Mouse (Mus musculus) embryo, embryonic 11 days (tissue): ENCODE measurements around the gene Sidt1.

Experiments
- DNase-seq: peaks from one replicate; pipeline ENCODE4 v3.0.0-alpha.2; 2015

Sidt1 gene

DNA sequence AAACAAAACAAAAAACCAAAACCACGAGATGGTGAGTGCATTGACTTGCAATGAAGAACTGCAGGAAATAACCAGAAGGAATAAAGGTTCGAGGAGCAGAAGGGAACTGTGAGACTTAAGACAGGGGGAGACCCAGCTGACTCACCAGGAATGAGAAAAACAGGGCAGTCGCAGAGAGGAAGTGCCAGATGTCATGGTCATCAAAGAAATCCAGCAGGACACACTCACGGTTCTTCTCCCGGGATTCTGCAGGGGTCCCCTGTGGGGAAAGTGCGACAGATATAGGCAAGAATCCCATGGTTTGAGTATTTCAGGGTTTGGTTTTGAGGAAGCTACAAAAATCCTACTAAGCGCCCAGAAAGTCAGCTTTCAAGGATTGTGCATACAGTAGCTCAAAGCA lies 89.7 kb downstream of the Sidt1 start:
- DNase-seq: no peak

- peak; percentile 85 for DNase-seq
These were observed 90.4 kb downstream of the Sidt1 start for GRCm38 (mm10) chr16:44242633-44243032.

DNA sequence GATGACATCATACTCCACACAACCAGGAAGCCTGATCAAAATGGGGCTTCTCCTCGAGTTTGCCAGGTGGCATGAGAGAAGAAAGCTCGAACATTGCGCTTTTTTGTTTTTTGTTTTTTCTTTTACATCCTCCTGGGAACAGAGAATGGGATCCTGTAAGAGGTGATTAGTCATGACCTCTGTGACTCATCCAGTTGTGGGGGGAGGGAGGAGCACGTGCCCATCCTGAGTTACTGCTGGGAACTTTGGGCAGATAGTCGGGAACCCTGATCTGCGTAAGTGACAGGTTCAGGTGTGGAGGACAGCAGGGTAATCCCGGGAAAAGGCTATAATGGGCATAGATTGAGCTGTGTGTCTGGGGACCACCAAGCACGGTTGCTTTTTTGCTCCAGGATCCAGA lies 92.6 kb downstream of the Sidt1 start:
- no peak for DNase-seq

- no peak for DNase-seq
These were observed 94.1 kb downstream of the Sidt1 start for GRCm38 (mm10) chr16:44238835-44239263.

- DNase-seq: no peak
These were observed 95.2 kb downstream of the Sidt1 start for GRCm38 (mm10) chr16:44237836-44238235.

DNA sequence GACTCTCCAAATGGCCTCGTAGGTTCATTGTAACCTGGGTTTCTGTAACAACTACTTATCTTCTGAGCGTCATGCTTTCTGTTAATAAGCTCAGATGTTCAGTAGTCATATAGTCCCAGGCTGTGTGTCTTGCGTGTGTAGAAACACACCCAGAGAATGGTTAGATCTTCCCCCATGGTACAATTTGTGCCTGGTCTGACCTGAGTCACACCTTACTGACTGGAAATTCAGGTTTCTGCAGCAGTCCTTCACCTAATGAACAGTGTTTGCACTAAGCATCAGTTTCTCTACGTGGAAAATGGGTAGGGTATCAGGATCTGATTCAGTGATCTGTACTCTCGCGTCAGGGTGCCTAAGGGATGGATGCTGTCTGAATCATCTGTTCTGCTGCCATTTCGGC lies 100.0 kb downstream of the Sidt1 start:
- DNase-seq: no peak

DNA sequence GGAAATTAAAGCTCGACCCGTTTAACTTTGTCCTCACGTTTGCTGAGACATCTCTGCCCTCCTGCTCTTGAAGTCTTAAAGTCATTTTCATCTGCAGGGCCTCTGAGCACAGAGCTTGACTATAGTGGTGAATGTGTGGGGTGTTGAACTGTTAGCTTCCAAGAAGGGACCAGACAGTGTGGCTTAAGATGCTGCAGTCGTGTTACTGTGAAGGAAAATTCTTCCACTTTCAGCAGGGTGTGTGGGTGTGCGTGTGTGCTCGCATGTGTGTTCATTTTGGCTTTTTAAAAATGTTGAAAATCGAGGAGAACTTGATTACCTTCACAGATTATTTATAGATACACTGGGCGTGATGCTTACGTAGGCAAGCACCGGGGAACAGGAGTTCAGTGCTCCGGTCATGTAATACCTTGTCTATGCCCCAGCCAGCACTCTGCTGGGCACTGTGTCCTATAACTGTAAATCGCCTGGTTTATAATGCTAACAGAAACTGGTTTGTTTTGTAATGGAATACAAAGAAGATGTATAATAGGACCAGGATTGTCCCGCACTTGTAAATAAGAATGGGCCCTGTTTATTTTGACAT lies 106.2 kb downstream of the Sidt1 start:
- no peak for DNase-seq

DNA sequence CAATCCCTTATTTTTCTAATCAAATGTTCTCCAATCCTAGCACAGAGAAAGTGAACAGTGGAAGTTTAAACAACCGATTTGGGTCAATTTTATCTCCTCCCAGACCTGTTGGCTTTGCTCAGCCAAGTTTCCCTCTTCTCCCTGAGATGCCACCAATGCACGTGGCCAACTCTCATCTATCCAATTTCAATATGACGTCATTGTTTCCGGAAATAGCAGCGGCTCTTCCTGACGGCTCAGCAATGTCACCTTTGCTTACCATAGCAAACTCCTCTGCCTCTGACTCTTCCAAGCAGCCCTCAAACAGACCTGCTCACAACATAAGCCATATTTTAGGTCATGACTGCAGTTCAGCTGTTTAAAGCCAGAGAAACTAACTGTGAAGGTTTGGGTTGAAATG lies 111.5 kb downstream of the Sidt1 start:
- DNase-seq: no peak

DNA sequence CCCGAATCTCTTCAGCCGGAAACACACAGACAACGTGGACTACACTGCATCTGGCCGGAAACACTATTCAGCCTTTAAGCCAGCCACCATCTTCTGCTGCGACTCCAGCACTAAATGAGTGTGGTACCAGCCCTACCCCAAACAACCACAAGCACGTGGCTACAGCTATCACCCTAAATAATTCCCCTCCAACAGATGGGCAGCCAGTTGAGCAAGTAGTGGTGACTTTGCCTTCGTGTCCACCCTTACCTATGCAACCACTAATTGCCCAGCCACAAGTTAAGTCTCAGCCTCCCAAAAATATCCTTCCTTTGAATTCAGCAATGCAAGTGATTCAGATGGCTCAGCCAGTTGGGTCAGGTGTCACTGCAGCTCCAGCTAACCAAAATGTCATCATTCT lies 116.6 kb downstream of the Sidt1 start:
- DNase-seq: no peak

DNA sequence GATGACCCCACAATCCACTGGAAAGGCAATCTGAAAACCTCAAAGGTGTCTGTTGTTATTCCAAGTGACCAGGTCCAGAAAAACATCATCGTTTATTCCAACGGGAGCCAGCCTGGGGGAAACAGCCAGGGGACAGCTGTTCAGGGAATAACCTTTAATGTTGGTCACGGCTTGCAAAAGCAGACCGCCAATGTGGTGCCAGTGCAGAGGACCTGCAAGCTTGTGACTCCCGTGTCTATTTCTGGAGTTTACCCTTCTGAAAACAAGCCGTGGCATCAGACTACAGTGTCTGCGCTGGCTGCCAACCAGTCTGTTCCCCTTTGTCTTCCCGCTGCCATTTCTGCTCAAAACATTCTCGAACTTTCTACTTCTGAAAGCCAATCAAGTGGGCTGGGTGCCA lies 117.5 kb downstream of the Sidt1 start:
- no peak for DNase-seq

- DNase-seq: no peak
These were observed 120.3 kb downstream of the Sidt1 start for GRCm38 (mm10) chr16:44212703-44213102.

GRCm38 (mm10) chr16:44211054-44211414 lies 122.0 kb downstream of the Sidt1 start:
- DNase-seq: no peak

- no peak for DNase-seq
These were observed 122.6 kb downstream of the Sidt1 start for GRCm38 (mm10) chr16:44210156-44211053.

GRCm38 (mm10) chr16:44205973-44206372 lies 127.0 kb downstream of the Sidt1 start:
- DNase-seq: no peak

DNA sequence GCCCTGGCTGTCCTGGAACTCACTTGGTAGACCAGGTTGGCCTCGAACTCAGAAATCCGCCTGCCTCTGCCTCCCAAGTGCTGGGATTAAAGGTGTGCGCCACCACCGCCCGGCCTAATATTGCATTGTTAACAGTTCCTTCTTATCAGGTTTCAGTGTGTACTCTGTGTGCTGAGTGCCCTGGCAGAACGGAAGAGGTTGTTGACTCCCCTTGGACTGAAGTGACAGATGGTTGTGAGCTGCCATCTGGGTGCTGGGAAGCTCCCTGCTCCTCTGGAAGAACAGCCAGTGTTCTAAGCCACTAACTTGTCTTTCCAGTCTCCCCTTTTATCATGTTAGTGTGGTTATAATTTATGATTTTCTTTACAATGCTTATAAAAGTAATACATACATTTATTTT lies 128.7 kb downstream of the Sidt1 start:
- DNase-seq: no peak

DNA sequence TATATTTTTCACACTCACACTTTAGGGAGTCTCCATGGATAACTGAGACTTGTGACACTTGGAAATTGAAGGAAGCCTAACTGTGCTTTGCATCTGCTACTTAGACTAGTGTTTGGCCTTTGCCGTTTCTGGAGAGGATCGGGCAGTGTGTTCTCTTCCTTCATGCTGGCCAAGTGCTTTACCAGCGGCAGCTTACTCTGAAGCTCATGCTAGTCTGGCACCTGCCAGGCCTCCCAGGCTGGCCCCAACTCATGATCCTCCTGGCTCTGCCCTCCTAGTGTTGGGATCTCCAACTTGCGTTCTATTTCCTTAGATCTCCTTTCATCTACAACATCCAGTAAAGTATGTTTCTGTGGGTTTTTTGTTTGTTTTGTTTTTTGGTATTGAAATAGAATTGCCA lies 132.8 kb downstream of the Sidt1 start:
- DNase-seq: no peak

- no peak for DNase-seq
These were observed 133.8 kb downstream of the Sidt1 start for GRCm38 (mm10) chr16:44199066-44199703.

GRCm38 (mm10) chr16:44190968-44191367 lies 142.0 kb downstream of the Sidt1 start:
- DNase-seq: no peak
